Mouse (Mus musculus): Measurements from ENCODE around the gene Fbp1. TPM values are rescaled to one million over a fixed set of nuclear protein-coding genes. Genes with fewer than 3 reads are reported as not detected.
A peak's percentile ranks its signal among the peaks of the same experiment; 100 is the strongest.
"Not testable (repeated sequence)": the region's sequence is repeated elsewhere in the genome, so short reads cannot be mapped to it uniquely, and the experiment has no call there.

The Fbp1 gene
- polyA plus RNA-seq, 1 experiment from 2014 or later: 529 TPM

GRCm38 (mm10) chr13:62870605-62871004, 17.5 kb downstream of the Fbp1 start:
- H3K9me3 ChIP-seq (ENCODE audit: control insufficient read depth): no peaks in the 10 kb centered on the region
- H3K4me3 ChIP-seq (ENCODE audit: low read depth, low read length): no peak overlapping the region
- no peak overlapping the region for H3K27ac ChIP-seq (ENCODE audit: low read depth, low read length)
- TF ChIP-seq CTCF (IDR thresholded peaks at IDR 0.05; ENCODE audit: low read depth): no peak
- peaks cover 11% of the 10 kb centered on the region; the same call in 1 of the 2 replicates for H3K36me3 ChIP-seq (ENCODE audit: control insufficient read depth, insufficient read depth)
- H3K9ac ChIP-seq (ENCODE audit: low read depth, low read length): no peak overlapping the region
- H3K4me2 ChIP-seq (replicated peaks; ENCODE audit: low read depth): no peak overlapping the region
- H3K4me1 ChIP-seq (replicated peaks; ENCODE audit: control insufficient read depth, insufficient read depth, low read length): no peaks in the 10 kb centered on the region
- WGBS: 30% methylated on average over 2 of the region's 2 CpGs
- no peaks in the 10 kb centered on the region for H3K27me3 ChIP-seq (replicated peaks; ENCODE audit: control insufficient read depth, insufficient read depth, low read length)
- ATAC-seq: peak; percentile 50; the same call in 1 of the 2 replicates

GRCm38 (mm10) chr13:62866817-62867216, 21.3 kb downstream of the Fbp1 start:
- Histone ChIP-seq H3K4me3 (ENCODE audit: low read depth, low read length) (no peak overlapping the region), H3K4me2 (replicated peaks; ENCODE audit: low read depth) (no peak overlapping the region), H3K27ac (ENCODE audit: low read depth, low read length) (no peak overlapping the region), H3K36me3 (ENCODE audit: control insufficient read depth, insufficient read depth) (0 out of 2 replicates have a peak, but pooled peaks cover 3% of the 10 kb centered on the region), H3K4me1 (replicated peaks; ENCODE audit: control insufficient read depth, insufficient read depth, low read length) (no peaks in the 10 kb centered on the region), H3K27me3 (replicated peaks; ENCODE audit: control insufficient read depth, insufficient read depth, low read length) (no peaks in the 10 kb centered on the region), H3K9ac (ENCODE audit: low read depth, low read length) (no peak overlapping the region), H3K9me3 (ENCODE audit: control insufficient read depth) (no peaks in the 10 kb centered on the region)
- ATAC-seq: no peak
- TF ChIP-seq CTCF (IDR thresholded peaks at IDR 0.05; ENCODE audit: low read depth): no peak
- WGBS: 86% methylated on average over 4 of the region's 4 CpGs

GRCm38 (mm10) chr13:62865651-62866315, 22.3 kb downstream of the Fbp1 start:
- H3K4me3 ChIP-seq (ENCODE audit: low read depth, low read length): no peak overlapping the region
- no peak overlapping the region for H3K27ac ChIP-seq (ENCODE audit: low read depth, low read length)
- no peak overlapping the region for H3K9ac ChIP-seq (ENCODE audit: low read depth, low read length)
- whole genome bisulfite sequencing: 65% methylated on average over 11 of the region's 11 CpGs
- no peaks in the 10 kb centered on the region for H3K27me3 ChIP-seq (replicated peaks; ENCODE audit: control insufficient read depth, insufficient read depth, low read length)
- no peaks in the 10 kb centered on the region for H3K4me1 ChIP-seq (replicated peaks; ENCODE audit: control insufficient read depth, insufficient read depth, low read length)
- H3K9me3 ChIP-seq (ENCODE audit: control insufficient read depth): no peaks in the 10 kb centered on the region
- no peak for ATAC-seq
- H3K4me2 ChIP-seq (replicated peaks; ENCODE audit: low read depth): no peak overlapping the region
- TF ChIP-seq CTCF (IDR thresholded peaks at IDR 0.05; ENCODE audit: low read depth): no peak
- peaks cover 9% of the 10 kb centered on the region; the same call in 1 of the 2 replicates for H3K36me3 ChIP-seq (ENCODE audit: control insufficient read depth, insufficient read depth)

- TF ChIP-seq CTCF (IDR thresholded peaks at IDR 0.05; ENCODE audit: low read depth): no peak
- H3K9ac ChIP-seq (ENCODE audit: low read depth, low read length): no peak overlapping the region
- H3K27me3 ChIP-seq (replicated peaks; ENCODE audit: control insufficient read depth, insufficient read depth, low read length): no peaks in the 10 kb centered on the region
- H3K9me3 ChIP-seq (ENCODE audit: control insufficient read depth): no peaks in the 10 kb centered on the region
- no peak overlapping the region for H3K27ac ChIP-seq (ENCODE audit: low read depth, low read length)
- no peaks in the 10 kb centered on the region for H3K4me1 ChIP-seq (replicated peaks; ENCODE audit: control insufficient read depth, insufficient read depth, low read length)
- peaks cover 10% of the 10 kb centered on the region; the same call in 1 of the 2 replicates for H3K36me3 ChIP-seq (ENCODE audit: control insufficient read depth, insufficient read depth)
- no peak overlapping the region for H3K4me3 ChIP-seq (ENCODE audit: low read depth, low read length)
- ATAC-seq: no peak
- WGBS: 70% methylated on average over 6 of the region's 6 CpGs
- no peak overlapping the region for H3K4me2 ChIP-seq (replicated peaks; ENCODE audit: low read depth)
These were observed 24.3 kb downstream of the Fbp1 start for GRCm38 (mm10) chr13:62863771-62864170.

GRCm38 (mm10) chr13:62862875-62863274, 25.2 kb downstream of the Fbp1 start:
- no peak overlapping the region for H3K4me3 ChIP-seq (ENCODE audit: low read depth, low read length)
- H3K4me1 ChIP-seq (replicated peaks; ENCODE audit: control insufficient read depth, insufficient read depth, low read length): no peaks in the 10 kb centered on the region
- H3K9ac ChIP-seq (ENCODE audit: low read depth, low read length): no peak overlapping the region
- no peak for ATAC-seq
- H3K27me3 ChIP-seq (replicated peaks; ENCODE audit: control insufficient read depth, insufficient read depth, low read length): no peaks in the 10 kb centered on the region
- H3K9me3 ChIP-seq (ENCODE audit: control insufficient read depth): no peaks in the 10 kb centered on the region
- no peak overlapping the region for H3K27ac ChIP-seq (ENCODE audit: low read depth, low read length)
- H3K4me2 ChIP-seq (replicated peaks; ENCODE audit: low read depth): no peak overlapping the region
- H3K36me3 ChIP-seq (ENCODE audit: control insufficient read depth, insufficient read depth): peaks cover 10% of the 10 kb centered on the region; the same call in 1 of the 2 replicates
- TF ChIP-seq CTCF (IDR thresholded peaks at IDR 0.05; ENCODE audit: low read depth): no peak; the same call in 1 of the 2 replicates
- 61% methylated on average over 3 of the region's 3 CpGs for WGBS

GRCm38 (mm10) chr13:62860068-62860467, 28.0 kb downstream of the Fbp1 start:
- Histone ChIP-seq H3K27me3 (replicated peaks; ENCODE audit: control insufficient read depth, insufficient read depth, low read length) (no peaks in the 10 kb centered on the region), H3K4me1 (replicated peaks; ENCODE audit: control insufficient read depth, insufficient read depth, low read length) (no peaks in the 10 kb centered on the region), H3K9ac (ENCODE audit: low read depth, low read length) (no peak overlapping the region), H3K27ac (ENCODE audit: low read depth, low read length) (peak overlapping the region; percentile 75; the same call in 1 of the 2 replicates), H3K4me3 (ENCODE audit: low read depth, low read length) (no peak overlapping the region), H3K4me2 (replicated peaks; ENCODE audit: low read depth) (no peak overlapping the region), H3K36me3 (ENCODE audit: control insufficient read depth, insufficient read depth) (peaks cover 6% of the 10 kb centered on the region; the same call in 1 of the 2 replicates), H3K9me3 (ENCODE audit: control insufficient read depth) (no peaks in the 10 kb centered on the region)
- no peak for ATAC-seq
- peak; percentile 46; the same call in 1 of the 2 replicates for TF ChIP-seq CTCF (IDR thresholded peaks at IDR 0.05; ENCODE audit: low read depth)
- 89% methylated on average over 4 of the region's 4 CpGs for WGBS

GRCm38 (mm10) chr13:62859251-62859650, 28.8 kb downstream of the Fbp1 start:
- not testable (repeated sequence) for H3K4me3 ChIP-seq (ENCODE audit: low read depth, low read length); H3K36me3 ChIP-seq (ENCODE audit: control insufficient read depth, insufficient read depth); H3K9ac ChIP-seq (ENCODE audit: low read depth, low read length); H3K4me1 ChIP-seq (replicated peaks; ENCODE audit: control insufficient read depth, insufficient read depth, low read length); H3K4me2 ChIP-seq (replicated peaks; ENCODE audit: low read depth); H3K9me3 ChIP-seq (ENCODE audit: control insufficient read depth); H3K27me3 ChIP-seq (replicated peaks; ENCODE audit: control insufficient read depth, insufficient read depth, low read length); ATAC-seq
- 43% methylated on average over 10 of the region's 10 CpGs for WGBS
- H3K27ac ChIP-seq (ENCODE audit: low read depth, low read length): peak overlapping the region; percentile 95

Measured in intestine, postnatal 0 days (tissue).